Mouse (Mus musculus): Measurements from ENCODE around the gene Tll1. TPM values are rescaled to one million over a fixed set of nuclear protein-coding genes. Genes with fewer than 3 reads are reported as not detected.

Gene Tll1
- polyA plus RNA-seq, 1 experiment: not detected

GRCm38 (mm10) chr8:64048556-64048955, 157.5 kb downstream of the Tll1 start:
- WGBS: 82% methylated on average over 3 of the region's 3 CpGs
- no peak for TF ChIP-seq CTCF (IDR thresholded peaks at IDR 0.05; ENCODE audit: control insufficient read depth, insufficient read depth, low read length)
- TF ChIP-seq POLR2A (IDR thresholded peaks at IDR 0.05; ENCODE audit: borderline replicate concordance, control insufficient read depth, low read depth, low read length): no peak
- Histone ChIP-seq H3K27ac (ENCODE audit: control insufficient read depth, insufficient read depth, low read depth, low read length, poor library complexity) (no peak overlapping the region), H3K4me3 (replicated peaks; ENCODE audit: control insufficient read depth, low read depth, low read length) (no peak overlapping the region), H3K4me1 (ENCODE audit: control insufficient read depth, insufficient read depth, low read length) (no peaks in the 10 kb centered on the region)

- Histone ChIP-seq H3K4me3 (replicated peaks; ENCODE audit: control insufficient read depth, low read depth, low read length) (no peak overlapping the region), H3K27ac (ENCODE audit: control insufficient read depth, insufficient read depth, low read depth, low read length, poor library complexity) (no peak overlapping the region), H3K4me1 (ENCODE audit: control insufficient read depth, insufficient read depth, low read length) (no peaks in the 10 kb centered on the region)
- no peak for TF ChIP-seq POLR2A (IDR thresholded peaks at IDR 0.05; ENCODE audit: borderline replicate concordance, control insufficient read depth, low read depth, low read length)
- TF ChIP-seq CTCF (IDR thresholded peaks at IDR 0.05; ENCODE audit: control insufficient read depth, insufficient read depth, low read length): no peak
- 81% methylated on average over 9 of the region's 9 CpGs for WGBS
Measured at GRCm38 (mm10) chr8:64047963-64048505, 158.0 kb downstream of the Tll1 start.

GRCm38 (mm10) chr8:64041303-64041884, 164.7 kb downstream of the Tll1 start:
- WGBS: 10% methylated on average over 6 of the region's 6 CpGs
- TF ChIP-seq CTCF (IDR thresholded peaks at IDR 0.05; ENCODE audit: control insufficient read depth, insufficient read depth, low read length): no peak
- no peak for TF ChIP-seq POLR2A (IDR thresholded peaks at IDR 0.05; ENCODE audit: borderline replicate concordance, control insufficient read depth, low read depth, low read length)
- Histone ChIP-seq H3K4me3 (replicated peaks; ENCODE audit: control insufficient read depth, low read depth, low read length) (no peak overlapping the region), H3K27ac (ENCODE audit: control insufficient read depth, insufficient read depth, low read depth, low read length, poor library complexity) (no peak overlapping the region), H3K4me1 (ENCODE audit: control insufficient read depth, insufficient read depth, low read length) (no peaks in the 10 kb centered on the region)

DNA sequence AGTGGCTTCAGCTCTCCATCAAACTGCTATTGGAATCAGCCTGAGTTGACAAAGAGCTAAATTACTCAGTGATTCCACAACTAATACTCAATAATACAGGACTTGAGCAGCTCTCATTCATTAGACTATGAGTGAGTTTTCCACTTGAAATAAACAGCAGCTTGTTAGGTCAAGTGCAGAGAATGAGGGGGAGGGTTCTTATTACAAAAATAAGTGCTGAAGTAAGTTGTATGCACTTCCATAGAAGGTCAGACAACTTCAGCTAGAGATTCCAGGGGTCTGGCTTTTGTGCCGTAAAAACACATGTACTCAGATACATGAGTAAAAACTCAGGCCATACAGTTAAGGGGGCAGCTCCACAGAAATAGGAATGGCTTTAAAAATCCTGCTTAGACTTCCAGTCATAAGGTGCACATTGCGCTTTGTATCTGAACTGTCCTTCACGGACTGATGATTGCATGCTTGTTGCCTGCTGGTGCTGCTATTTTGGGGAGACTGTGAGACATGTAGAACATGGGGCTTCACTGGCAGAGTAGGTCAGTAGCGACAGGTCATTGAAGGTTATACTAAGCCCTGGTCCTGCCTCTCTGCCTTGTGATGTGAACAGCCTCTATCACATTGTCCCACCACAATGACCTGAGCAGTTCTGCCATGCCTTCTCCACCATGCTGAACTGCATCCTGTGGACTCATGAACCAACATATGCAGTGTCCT, 175.2 kb downstream of the Tll1 start:
- TF ChIP-seq CTCF (IDR thresholded peaks at IDR 0.05; ENCODE audit: control insufficient read depth, insufficient read depth, low read length) (no peak), POLR2A (IDR thresholded peaks at IDR 0.05; ENCODE audit: borderline replicate concordance, control insufficient read depth, low read depth, low read length) (no peak)
- WGBS: 92% methylated on average over 4 of the region's 4 CpGs
- H3K4me3 ChIP-seq (replicated peaks; ENCODE audit: control insufficient read depth, low read depth, low read length): no peak overlapping the region
- no peaks in the 10 kb centered on the region for H3K4me1 ChIP-seq (ENCODE audit: control insufficient read depth, insufficient read depth, low read length)
- no peak overlapping the region for H3K27ac ChIP-seq (ENCODE audit: control insufficient read depth, insufficient read depth, low read depth, low read length, poor library complexity)

GRCm38 (mm10) chr8:64030081-64030480, 176.0 kb downstream of the Tll1 start:
- TF ChIP-seq CTCF (IDR thresholded peaks at IDR 0.05; ENCODE audit: control insufficient read depth, insufficient read depth, low read length) (no peak), POLR2A (IDR thresholded peaks at IDR 0.05; ENCODE audit: borderline replicate concordance, control insufficient read depth, low read depth, low read length) (no peak)
- no peak overlapping the region for H3K27ac ChIP-seq (ENCODE audit: control insufficient read depth, insufficient read depth, low read depth, low read length, poor library complexity)
- no peak overlapping the region for H3K4me3 ChIP-seq (replicated peaks; ENCODE audit: control insufficient read depth, low read depth, low read length)
- no peaks in the 10 kb centered on the region for H3K4me1 ChIP-seq (ENCODE audit: control insufficient read depth, insufficient read depth, low read length)

DNA sequence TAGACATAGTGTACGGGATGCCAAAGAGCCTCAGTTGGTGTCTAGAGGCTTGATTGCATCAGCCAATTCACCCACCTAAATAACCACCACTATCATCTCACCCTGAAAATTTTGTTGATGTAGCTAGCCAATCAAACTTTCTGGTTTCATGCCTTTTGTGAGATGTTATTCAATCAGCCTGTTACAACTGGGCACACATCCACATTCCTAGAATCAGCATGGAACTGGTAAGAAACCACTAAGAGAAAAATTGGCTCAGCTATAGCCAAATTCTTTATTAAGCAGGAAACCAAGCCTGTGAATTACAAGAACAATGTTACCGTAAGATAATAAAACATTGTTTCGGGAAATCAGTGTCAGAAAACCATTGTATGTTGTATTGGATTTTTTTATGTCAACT, 176.5 kb downstream of the Tll1 start:
- no peaks in the 10 kb centered on the region for H3K4me1 ChIP-seq (ENCODE audit: control insufficient read depth, insufficient read depth, low read length)
- TF ChIP-seq CTCF (IDR thresholded peaks at IDR 0.05; ENCODE audit: control insufficient read depth, insufficient read depth, low read length): no peak
- no peak for TF ChIP-seq POLR2A (IDR thresholded peaks at IDR 0.05; ENCODE audit: borderline replicate concordance, control insufficient read depth, low read depth, low read length)
- WGBS: 84% methylated on average over 3 of the region's 3 CpGs
- no peak overlapping the region for H3K27ac ChIP-seq (ENCODE audit: control insufficient read depth, insufficient read depth, low read depth, low read length, poor library complexity)
- H3K4me3 ChIP-seq (replicated peaks; ENCODE audit: control insufficient read depth, low read depth, low read length): no peak overlapping the region

DNA sequence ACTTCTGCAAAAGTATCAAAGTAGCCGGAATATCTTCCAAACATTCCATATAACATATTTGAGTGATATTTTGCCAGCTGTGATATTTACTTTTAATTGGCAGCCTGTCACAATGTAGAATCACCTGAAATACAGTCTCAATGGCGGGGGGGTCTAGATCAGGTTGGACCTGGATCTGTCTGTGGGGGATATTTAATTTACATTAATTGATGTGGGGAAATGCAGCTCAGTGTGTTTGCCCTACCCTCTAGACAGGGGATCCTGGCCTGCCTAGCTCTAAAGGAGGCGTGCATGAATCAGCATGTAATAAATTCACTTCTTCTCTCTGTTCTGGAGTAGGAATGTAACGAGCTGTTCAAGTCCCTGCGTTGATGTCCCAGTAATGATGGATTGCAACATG, 181.7 kb downstream of the Tll1 start:
- no peak for TF ChIP-seq CTCF (IDR thresholded peaks at IDR 0.05; ENCODE audit: control insufficient read depth, insufficient read depth, low read length)
- TF ChIP-seq POLR2A (IDR thresholded peaks at IDR 0.05; ENCODE audit: borderline replicate concordance, control insufficient read depth, low read depth, low read length): no peak
- no peaks in the 10 kb centered on the region for H3K4me1 ChIP-seq (ENCODE audit: control insufficient read depth, insufficient read depth, low read length)
- WGBS: 56% methylated on average over 5 of the region's 5 CpGs
- H3K27ac ChIP-seq (ENCODE audit: control insufficient read depth, insufficient read depth, low read depth, low read length, poor library complexity): no peak overlapping the region
- no peak overlapping the region for H3K4me3 ChIP-seq (replicated peaks; ENCODE audit: control insufficient read depth, low read depth, low read length)

GRCm38 (mm10) chr8:64023579-64023978, 182.5 kb downstream of the Tll1 start:
- TF ChIP-seq CTCF (IDR thresholded peaks at IDR 0.05; ENCODE audit: control insufficient read depth, insufficient read depth, low read length) (no peak), POLR2A (IDR thresholded peaks at IDR 0.05; ENCODE audit: borderline replicate concordance, control insufficient read depth, low read depth, low read length) (no peak)
- no peak overlapping the region for H3K27ac ChIP-seq (ENCODE audit: control insufficient read depth, insufficient read depth, low read depth, low read length, poor library complexity)
- no peak overlapping the region for H3K4me3 ChIP-seq (replicated peaks; ENCODE audit: control insufficient read depth, low read depth, low read length)
- WGBS: 29% methylated on average over 5 of the region's 5 CpGs
- no peaks in the 10 kb centered on the region for H3K4me1 ChIP-seq (ENCODE audit: control insufficient read depth, insufficient read depth, low read length)

Measured in bone marrow, adult 2 months (tissue).